Mouse (Mus musculus) forebrain, embryonic 14.5 days (tissue): ENCODE measurements around the gene Tmem189. TPM values are rescaled to one million over a fixed set of nuclear protein-coding genes. Genes with fewer than 3 reads are reported as not detected.
A peak's percentile ranks its signal among the peaks of the same experiment; 100 is the strongest.

ENCODE experiments used
- ATAC-seq: fragments of 200-750 bp; cut with Nextera tagmentation; 2 replicates; pipeline ENCODE4 v1.8.0; 2017; ENCODE audit warnings: mild to moderate bottlenecking, moderate library complexity
- DNase-seq: peaks from one replicate; pipeline ENCODE4 v3.0.0-alpha.2; 2015; ENCODE audit warnings: low spot score
- H3K27ac ChIP-seq: fragments of 300-500 bp; sonication (generic); 2 replicates; pipeline ENCODE4 v1.5.1; 2014; ENCODE audit warnings: low read depth, mild to moderate bottlenecking, control low read depth, low read length, moderate library complexity
- H3K27me3 ChIP-seq: fragments of 300-500 bp; sonication (generic); replicated peaks from 2 replicates; pipeline ENCODE4 v1.6.1; 2014; ENCODE audit warnings: low read length, control low read depth, mixed read lengths; ENCODE audit not compliant: control insufficient read depth, insufficient read depth
- H3K36me3 ChIP-seq: fragments of 300-500 bp; sonication (generic); 2 replicates; pipeline ENCODE4 v1.6.1; 2014; ENCODE audit warnings: low read length, control low read depth; ENCODE audit not compliant: control insufficient read depth, insufficient read depth
- H3K4me1 ChIP-seq: fragments of 300-500 bp; sonication (generic); 2 replicates; pipeline ENCODE4 v1.6.1; 2014; ENCODE audit warnings: antibody characterized with exemption, low read length, control low read depth; ENCODE audit not compliant: control insufficient read depth, insufficient read depth
- H3K4me2 ChIP-seq: fragments of 300-500 bp; sonication (generic); 2 replicates; pipeline ENCODE4 v1.6.1; 2014; ENCODE audit warnings: mild to moderate bottlenecking, control low read depth, low read length
- H3K4me3 ChIP-seq: fragments of 300-500 bp; sonication (generic); 2 replicates; pipeline ENCODE4 v1.5.1; 2014; ENCODE audit warnings: low read depth, low read length, control low read depth
- H3K9ac ChIP-seq: fragments of 300-500 bp; sonication (generic); 2 replicates; pipeline ENCODE4 v1.6.1; 2014; ENCODE audit warnings: mild to moderate bottlenecking, low read length, control low read depth, moderate library complexity
- H3K9me3 ChIP-seq: fragments of 300-500 bp; sonication (generic); replicated peaks from 2 replicates; pipeline ENCODE4 v1.6.1; 2016; ENCODE audit warnings: low read length, control low read depth, mixed read lengths; ENCODE audit not compliant: control insufficient read depth
- WGBS: fragments of 180-500 bp; shearing (Covaris S2); extraction: QIAGEN DNeasy Blood & Tissue Kit; methylation state at CpG from one replicate; pipeline ENCODE4 v1.1.7; 2014; 5-methylcytosine and 5-hydroxymethylcytosine counted together
- polyA plus RNA-seq: library from polyadenylated mRNA; unstranded; fragments of >200 nt; fragmentation: Nextera tagmentation; extraction: Ambion mirVana; gene quantifications from 2 replicates; pipeline ENCODE4 v1.2.1, GENCODE M21; 2014

The Tmem189 gene
- polyA plus RNA-seq, 1 experiment from 2014 or later, result 21.3 TPM

- 50% methylated on average over 1 of the region's 1 CpGs for WGBS
- Histone ChIP-seq H3K4me3 (no peak overlapping the region), H3K36me3 (no peaks in the 10 kb centered on the region), H3K27ac (no peak overlapping the region), H3K9ac (no peak overlapping the region), H3K27me3 (peaks cover 20% of the 10 kb centered on the region), H3K9me3 (no peaks in the 10 kb centered on the region), H3K4me2 (no peak overlapping the region), H3K4me1 (peaks cover 7% of the 10 kb centered on the region)
- no peak for DNase-seq
- no peak for ATAC-seq
Measured at GRCm38 (mm10) chr2:167694244-167694643, 4.6 kb upstream of the Tmem189 start.

GRCm38 (mm10) chr2:167693540-167693939 is 3.9 kb upstream of the Tmem189 start:
- no peak for DNase-seq
- no peak overlapping the region for H3K4me2 ChIP-seq
- 97% methylated on average over 2 of the region's 2 CpGs for WGBS

GRCm38 (mm10) chr2:167692831-167693230 is 3.2 kb upstream of the Tmem189 start:
- no peak overlapping the region for H3K4me3 ChIP-seq
- H3K27me3 ChIP-seq, result peaks cover 29% of the 10 kb centered on the region
- no peak overlapping the region for H3K9ac ChIP-seq
- ATAC-seq (no peak), DNase-seq (no peak)
- H3K27ac ChIP-seq, result no peak overlapping the region
- H3K36me3 ChIP-seq, result no peaks in the 10 kb centered on the region
- H3K4me1 ChIP-seq, result peaks cover 8% of the 10 kb centered on the region
- H3K9me3 ChIP-seq, result no peaks in the 10 kb centered on the region
- 74% methylated on average over 3 of the region's 3 CpGs for WGBS
- no peak overlapping the region for H3K4me2 ChIP-seq

More at GRCm38 (mm10) chr2:167693540-167693939, 3.9 kb upstream of the Tmem189 start:
- Histone ChIP-seq H3K27ac (no peak overlapping the region), H3K27me3 (peaks cover 25% of the 10 kb centered on the region), H3K9ac (no peak overlapping the region), H3K4me1 (peaks cover 8% of the 10 kb centered on the region), H3K36me3 (no peaks in the 10 kb centered on the region), H3K4me3 (no peak overlapping the region), H3K9me3 (no peaks in the 10 kb centered on the region)
- ATAC-seq, result no peak

- Histone ChIP-seq H3K4me2 (no peak overlapping the region), H3K27ac (no peak overlapping the region), H3K4me1 (peaks cover 8% of the 10 kb centered on the region), H3K4me3 (no peak overlapping the region), H3K9me3 (no peaks in the 10 kb centered on the region), H3K27me3 (peaks cover 29% of the 10 kb centered on the region), H3K36me3 (no peaks in the 10 kb centered on the region), H3K9ac (no peak overlapping the region)
- no peak for ATAC-seq
- DNase-seq, result no peak
- WGBS, result 91% methylated on average over 14 of the region's 14 CpGs
Measured at GRCm38 (mm10) chr2:167691871-167692661, 2.4 kb upstream of the Tmem189 start.

- H3K4me2 ChIP-seq, result no peak overlapping the region
- 87% methylated on average over 6 of the region's 6 CpGs for WGBS
- DNase-seq (no peak), ATAC-seq (no peak)
- H3K36me3 ChIP-seq, result no peaks in the 10 kb centered on the region
- no peak overlapping the region for H3K4me3 ChIP-seq
- H3K27ac ChIP-seq, result no peak overlapping the region
- H3K9ac ChIP-seq, result no peak overlapping the region
- H3K9me3 ChIP-seq, result no peaks in the 10 kb centered on the region
- peaks cover 8% of the 10 kb centered on the region for H3K4me1 ChIP-seq
- peaks cover 29% of the 10 kb centered on the region for H3K27me3 ChIP-seq
Measured at GRCm38 (mm10) chr2:167691410-167691809, 1.8 kb upstream of the Tmem189 start.

GRCm38 (mm10) chr2:167690962-167691311 is 1.3 kb upstream of the Tmem189 start:
- no peak for ATAC-seq
- no peaks in the 10 kb centered on the region for H3K36me3 ChIP-seq
- H3K4me1 ChIP-seq, result peaks cover 8% of the 10 kb centered on the region
- H3K4me2 ChIP-seq, result no peak overlapping the region
- DNase-seq, result no peak
- WGBS, result 87% methylated on average over 12 of the region's 12 CpGs
- H3K9ac ChIP-seq, result no peak overlapping the region
- no peak overlapping the region for H3K27ac ChIP-seq
- H3K9me3 ChIP-seq, result no peaks in the 10 kb centered on the region
- no peak overlapping the region for H3K4me3 ChIP-seq
- H3K27me3 ChIP-seq, result peaks cover 29% of the 10 kb centered on the region

- Histone ChIP-seq H3K9me3 (no peaks in the 10 kb centered on the region), H3K9ac (no peak overlapping the region), H3K4me1 (peaks cover 8% of the 10 kb centered on the region), H3K4me2 (peak overlapping the region; percentile 93), H3K36me3 (no peaks in the 10 kb centered on the region), H3K27me3 (peaks cover 29% of the 10 kb centered on the region), H3K4me3 (peak overlapping the region; percentile 60; the same call in 1 of the 2 replicates), H3K27ac (no peak overlapping the region)
- DNase-seq, result no peak
- no peak for ATAC-seq
- WGBS, result 68% methylated on average over 15 of the region's 15 CpGs
Measured at GRCm38 (mm10) chr2:167690219-167690961, 768 bp upstream of the Tmem189 start.

GRCm38 (mm10) chr2:167688498-167689451 is 847 bp downstream of the Tmem189 start, which contains the start of gene Cebpb:
Gene Cebpb, plus strand, starts transcription at chr2:167688915.
- Histone ChIP-seq H3K4me2 (peak within 1 kb of the TSS; percentile 93), H3K36me3 (no peaks in the 10 kb centered on the region), H3K27me3 (peaks cover 29% of the 10 kb centered on the region), H3K27ac (no peak within 1 kb of the TSS), H3K9ac (peak within 1 kb of the TSS; percentile 55), H3K4me3 (peak within 1 kb of the TSS; percentile 60), H3K9me3 (no peaks in the 10 kb centered on the region), H3K4me1 (peaks cover 8% of the 10 kb centered on the region)
- DNase-seq, result peak; percentile 59
- ATAC-seq, result peak; percentile 76
- under 1% methylated on average over 117 of the region's 147 CpGs for WGBS
